Mouse (Mus musculus) forebrain, postnatal 0 days (tissue): ENCODE measurements around the gene Strn4. TPM values are rescaled to one million over a fixed set of nuclear protein-coding genes. Genes with fewer than 3 reads are reported as not detected.
A peak's percentile ranks its signal among the peaks of the same experiment; 100 is the strongest.

Experiments used
- ATAC-seq: fragments of 200-750 bp; cut with Nextera tagmentation; 2 replicates; pipeline ENCODE4 v1.8.0; 2017; ENCODE audit warnings: mild to moderate bottlenecking, moderate library complexity
- DNase-seq: peaks from one replicate; pipeline ENCODE4 v3.0.0-alpha.2; 2015
- H3K27ac ChIP-seq: fragments of 300-500 bp; sonication (generic); 2 replicates; pipeline ENCODE4 v1.5.1; 2014; ENCODE audit warnings: low read depth, mild to moderate bottlenecking, antibody characterized with exemption, low read length, moderate library complexity, mixed read lengths
- H3K27me3 ChIP-seq: fragments of 300-500 bp; sonication (generic); 2 replicates; pipeline ENCODE4 v1.6.1; 2014; ENCODE audit warnings: mild to moderate bottlenecking, low read length, mixed read lengths; ENCODE audit not compliant: insufficient read depth
- H3K36me3 ChIP-seq: fragments of 300-500 bp; sonication (generic); 2 replicates; pipeline ENCODE4 v1.6.1; 2014; ENCODE audit warnings: mild to moderate bottlenecking, moderate library complexity; ENCODE audit not compliant: insufficient read depth
- H3K4me1 ChIP-seq: fragments of 300-500 bp; sonication (generic); 2 replicates; pipeline ENCODE4 v1.6.1; 2014; ENCODE audit warnings: antibody characterized with exemption; ENCODE audit not compliant: insufficient read depth
- H3K4me2 ChIP-seq: fragments of 300-500 bp; sonication (generic); 2 replicates; pipeline ENCODE4 v1.6.1; 2014; ENCODE audit warnings: low read depth, mild to moderate bottlenecking, moderate library complexity
- H3K4me3 ChIP-seq: fragments of 300-500 bp; sonication (generic); 2 replicates; pipeline ENCODE4 v1.5.1; 2014; ENCODE audit warnings: low read depth, low read length, mixed read lengths
- H3K9ac ChIP-seq: fragments of 300-500 bp; sonication (generic); 2 replicates; pipeline ENCODE4 v1.6.1; 2014; ENCODE audit warnings: mild to moderate bottlenecking
- H3K9me3 ChIP-seq: fragments of 300-500 bp; sonication (generic); 2 replicates; pipeline ENCODE4 v1.6.1; 2016; ENCODE audit warnings: low read length
- CTCF ChIP-seq: sonication (generic); IDR thresholded peaks from 2 replicates; pipeline ENCODE4 v1.5.1; 2016; ENCODE audit warnings: antibody characterized with exemption, control low read depth, low read depth
- WGBS: fragments of 180-500 bp; shearing (Covaris S2); extraction: QIAGEN DNeasy Blood & Tissue Kit; methylation state at CpG from one replicate; pipeline ENCODE4 v1.1.7; 2014; 5-methylcytosine and 5-hydroxymethylcytosine counted together
- polyA plus RNA-seq: library from polyadenylated mRNA; unstranded; fragments of >200 nt; fragmentation: Nextera tagmentation; extraction: Ambion mirVana; gene quantifications from 2 replicates; pipeline ENCODE4 v1.2.1, GENCODE M21; 2015
- total RNA-seq: library from RNA; depleted of rRNA; stranded (reverse); fragments of >200 nt; gene quantifications from 2 replicates; pipeline ENCODE4 v1.2.3, GENCODE M21; 2014

Strn4 gene
- total and polyA plus RNA-seq, 2 experiments from 2014 or later = 168 to 243 TPM

- under 1% methylated on average over 50 of the region's 60 CpGs for WGBS
- Histone ChIP-seq H3K4me2 (peak overlapping the region; percentile 83), H3K36me3 (no peaks in the 10 kb centered on the region), H3K27me3 (peaks cover 3% of the 10 kb centered on the region), H3K9ac (peak overlapping the region; percentile 44), H3K4me1 (no peaks in the 10 kb centered on the region; the same call in 1 of the 2 replicates), H3K9me3 (no peaks in the 10 kb centered on the region), H3K27ac (no peak overlapping the region), H3K4me3 (peak overlapping the region; percentile 42)
- no peak for TF ChIP-seq CTCF
- ATAC-seq = peak; percentile 28
- peak; percentile 1 for DNase-seq
Measured at GRCm38 (mm10) chr7:16781816-16782554, 33.7 kb upstream of the Strn4 start.

DNA sequence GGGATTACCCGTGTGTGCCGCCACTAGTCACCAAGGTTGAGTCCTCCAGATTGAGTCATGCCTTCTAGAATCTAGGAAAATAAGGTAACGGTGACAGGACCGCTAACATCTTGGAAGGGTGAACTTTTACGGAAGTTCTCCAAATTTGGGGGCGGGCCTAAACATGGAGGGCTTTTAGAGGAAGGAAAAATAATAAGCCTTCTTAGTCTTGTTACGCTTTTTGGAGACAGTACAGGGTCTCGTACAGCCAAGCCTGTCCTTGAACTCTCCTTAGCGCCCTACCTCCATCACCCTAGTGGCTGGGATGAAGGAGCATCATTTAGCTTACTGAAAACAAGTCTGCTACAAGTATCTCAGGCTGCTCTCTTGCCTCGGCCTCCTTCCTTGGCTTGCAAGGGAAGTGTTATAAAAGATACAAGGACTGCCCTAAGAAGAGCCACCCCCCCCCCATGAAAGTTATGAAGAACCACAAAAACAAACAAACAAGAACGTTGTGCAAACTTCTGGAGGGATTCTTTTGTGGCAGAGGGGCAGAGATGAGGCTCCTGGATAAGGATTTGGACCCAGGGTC is 33.0 kb upstream of the Strn4 start:
- H3K4me1 ChIP-seq = no peaks in the 10 kb centered on the region; the same call in 1 of the 2 replicates
- H3K27me3 ChIP-seq = peaks cover 3% of the 10 kb centered on the region
- ATAC-seq (no peak), DNase-seq (no peak)
- peak overlapping the region; percentile 83 for H3K4me2 ChIP-seq
- no peak overlapping the region for H3K27ac ChIP-seq
- H3K4me3 ChIP-seq = peak overlapping the region; percentile 42
- TF ChIP-seq CTCF = no peak
- no peak overlapping the region for H3K9ac ChIP-seq
- no peaks in the 10 kb centered on the region for H3K36me3 ChIP-seq
- no peaks in the 10 kb centered on the region for H3K9me3 ChIP-seq
- WGBS = 11% methylated on average over 11 of the region's 11 CpGs

DNA sequence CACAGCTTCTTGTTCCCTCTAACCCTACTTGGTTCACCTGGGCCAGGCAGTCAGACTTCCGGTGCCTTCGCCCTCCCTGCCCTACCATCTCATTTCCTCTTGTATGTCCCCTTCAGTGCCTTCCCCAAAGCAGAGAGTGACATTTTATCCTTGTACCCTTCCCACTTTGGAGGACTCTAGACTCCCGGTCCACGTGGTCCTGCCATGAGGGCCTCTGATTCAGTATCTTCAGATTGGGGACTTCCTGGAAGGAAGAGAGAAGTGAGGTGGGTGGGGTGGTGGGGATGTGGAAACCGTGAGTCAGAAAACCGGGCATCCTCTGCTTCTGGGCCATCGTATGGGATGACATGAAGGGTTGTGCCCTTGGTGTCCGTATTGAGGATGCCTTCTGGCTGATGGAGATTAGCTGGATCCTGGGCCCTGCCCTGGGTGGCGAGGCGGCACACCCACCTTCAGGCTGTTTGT is 32.4 kb upstream of the Strn4 start:
- Histone ChIP-seq H3K4me1 (no peaks in the 10 kb centered on the region; the same call in 1 of the 2 replicates), H3K36me3 (no peaks in the 10 kb centered on the region), H3K9me3 (no peaks in the 10 kb centered on the region), H3K27me3 (peaks cover 3% of the 10 kb centered on the region), H3K4me2 (peak overlapping the region; percentile 83; the same call in 1 of the 2 replicates), H3K4me3 (no peak overlapping the region), H3K9ac (no peak overlapping the region), H3K27ac (no peak overlapping the region)
- ATAC-seq (no peak), DNase-seq (no peak)
- WGBS = 33% methylated on average over 10 of the region's 10 CpGs
- no peak for TF ChIP-seq CTCF

GRCm38 (mm10) chr7:16783758-16784415 is 31.8 kb upstream of the Strn4 start:
- Histone ChIP-seq H3K27me3 (peaks cover 3% of the 10 kb centered on the region), H3K36me3 (no peaks in the 10 kb centered on the region), H3K4me1 (no peaks in the 10 kb centered on the region; the same call in 1 of the 2 replicates), H3K4me2 (no peak overlapping the region), H3K27ac (no peak overlapping the region), H3K4me3 (no peak overlapping the region), H3K9ac (no peak overlapping the region), H3K9me3 (no peaks in the 10 kb centered on the region)
- DNase-seq = no peak
- 41% methylated on average over 17 of the region's 17 CpGs for WGBS
- no peak for ATAC-seq
- no peak for TF ChIP-seq CTCF

DNA sequence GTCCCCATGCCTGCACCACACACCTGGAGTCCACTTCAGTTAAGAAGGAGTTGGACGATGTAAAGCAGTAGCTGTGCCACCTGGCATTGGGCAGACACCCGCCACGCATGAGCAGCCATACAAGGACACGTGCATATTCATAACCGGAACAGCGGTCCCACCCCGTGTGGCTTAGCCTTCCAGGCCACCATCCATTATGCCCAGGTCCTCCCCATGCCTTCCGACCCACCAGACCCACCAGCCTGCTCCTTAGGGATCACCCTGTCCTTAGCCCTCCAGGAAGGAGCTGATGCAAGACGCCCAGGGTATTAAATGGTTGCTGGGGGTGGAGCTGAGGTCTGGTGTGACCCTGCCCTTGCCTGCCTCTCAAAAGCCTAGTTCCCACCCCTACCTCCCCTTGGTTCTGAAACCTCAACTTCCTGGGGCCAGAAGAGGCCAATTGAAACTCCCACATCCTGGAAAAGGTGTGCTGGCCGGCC is 31.2 kb upstream of the Strn4 start:
- no peaks in the 10 kb centered on the region for H3K9me3 ChIP-seq
- H3K9ac ChIP-seq = no peak overlapping the region
- DNase-seq = no peak
- no peak overlapping the region for H3K27ac ChIP-seq
- ATAC-seq = no peak
- no peak overlapping the region for H3K4me2 ChIP-seq
- no peaks in the 10 kb centered on the region; the same call in 1 of the 2 replicates for H3K4me1 ChIP-seq
- 71% methylated on average over 10 of the region's 10 CpGs for WGBS
- H3K36me3 ChIP-seq = no peaks in the 10 kb centered on the region
- TF ChIP-seq CTCF = no peak
- peaks cover 3% of the 10 kb centered on the region for H3K27me3 ChIP-seq
- no peak overlapping the region for H3K4me3 ChIP-seq

- Histone ChIP-seq H3K27ac (no peak overlapping the region), H3K36me3 (no peaks in the 10 kb centered on the region), H3K9me3 (no peaks in the 10 kb centered on the region), H3K9ac (no peak overlapping the region), H3K4me2 (no peak overlapping the region), H3K4me3 (no peak overlapping the region), H3K4me1 (no peaks in the 10 kb centered on the region; the same call in 1 of the 2 replicates), H3K27me3 (peaks cover 3% of the 10 kb centered on the region)
- 87% methylated on average over 8 of the region's 8 CpGs for WGBS
- no peak for TF ChIP-seq CTCF
- no peak for DNase-seq
- ATAC-seq = no peak
Measured at GRCm38 (mm10) chr7:16785541-16786083, 30.1 kb upstream of the Strn4 start.
